Mouse (Mus musculus): ENCODE results near the gene Frmd4b.

GRCm38 (mm10) chr6:97293667-97294569, 323.4 kb downstream of the Frmd4b start:
- TF ChIP-seq CTCF (IDR thresholded peaks at IDR 0.05; ENCODE audit: insufficient read depth, low read length) (no peak), POLR2A (IDR thresholded peaks at IDR 0.05; ENCODE audit: borderline replicate concordance, extremely low read depth, low read depth, low read length) (no peak)
